Mouse (Mus musculus) CH12.LX (cell line): Measurements from ENCODE around the gene Mxra7.

Source experiments
- BHLHE40 ChIP-seq: IDR thresholded peaks from 2 replicates; pipeline ENCODE4 v1.6.1; 2011; ENCODE audit warnings: mild to moderate bottlenecking, low read depth, low read length, improper control_type of control experiment
- CTCF ChIP-seq, 2 experiments: IDR thresholded peaks in 1 of 2; conservative IDR thresholded peaks in 1 of 2; 2 replicates each; pipeline ENCODE4 v1.5.1; 2011 to 2012; ENCODE audit warnings: low read depth in 2 of 2, low read length in 2 of 2, improper control_type of control experiment in 1 of 2, inconsistent platforms in 1 of 2, mild to moderate bottlenecking in 1 of 2, moderate library complexity in 1 of 2
- ELF1 ChIP-seq: IDR thresholded peaks from 2 replicates; pipeline ENCODE4 v1.6.1; 2014; ENCODE audit warnings: low read depth, mild to moderate bottlenecking, inconsistent platforms, low read length, improper control_type of control experiment
- HCFC1 ChIP-seq: IDR thresholded peaks from 2 replicates; pipeline ENCODE4 v1.6.1; 2012; ENCODE audit warnings: low read depth, mild to moderate bottlenecking, inconsistent platforms, low read length, improper control_type of control experiment
- JUND ChIP-seq: conservative IDR thresholded peaks from 2 replicates; pipeline ENCODE4 v1.6.1; 2011; ENCODE audit warnings: low read depth, low read length, improper control_type of control experiment
- MAX ChIP-seq: IDR thresholded peaks from 2 replicates; pipeline ENCODE4 v1.6.1; 2011; ENCODE audit warnings: low read length, improper control_type of control experiment
- POLR2A ChIP-seq: IDR thresholded peaks from 2 replicates; pipeline ENCODE4 v1.6.1; 2011; ENCODE audit warnings: low read depth, mild to moderate bottlenecking, improper control_type of control experiment, low read length
- RAD21 ChIP-seq: IDR thresholded peaks from 2 replicates; pipeline ENCODE4 v1.6.1; 2011; ENCODE audit warnings: low read depth, mild to moderate bottlenecking, low read length, improper control_type of control experiment, moderate library complexity
- ZKSCAN1 ChIP-seq: IDR thresholded peaks from 2 replicates; pipeline ENCODE4 v1.6.1; 2012; ENCODE audit warnings: low read depth, inconsistent platforms, low read length, improper control_type of control experiment, borderline replicate concordance

- TF ChIP-seq BHLHE40 = no peak
- TF ChIP-seq HCFC1 = no peak
- TF ChIP-seq CTCF (conservative IDR thresholded peaks at IDR 0.05 in 1 of 2, IDR thresholded peaks at IDR 0.05 in 1 of 2; ENCODE audit: low read depth in 2 of 2, low read length in 2 of 2) = no peak
- no peak for TF ChIP-seq POLR2A
- TF ChIP-seq JUND = no peak
- no peak for TF ChIP-seq ELF1
- TF ChIP-seq ZKSCAN1 = no peak
- no peak for TF ChIP-seq RAD21
- no peak for TF ChIP-seq MAX
Measured at GRCm38 (mm10) chr11:116857183-116857850, 29.5 kb upstream of the Mxra7 start.
